Mouse (Mus musculus): ENCODE measurements around the gene Hhatl. TPM values are rescaled to one million over a fixed set of nuclear protein-coding genes. Genes with fewer than 3 reads are reported as not detected.

Gene Hhatl
- total RNA-seq (2021), result 100 to 1,000 TPM; 118 to 123 TPM

GRCm38 (mm10) chr9:121791757-121792521, at the start of gene Hhatl:
Hhatl (minus strand) TSS chr9:121792507.
- DNase-seq (ENCODE audit: low spot score), result no peak
- intact Hi-C loops (cut with DNase I), result no loop called here

GRCm38 (mm10) chr9:121839622-121839965, 47.3 kb upstream of the Hhatl start:
- intact Hi-C loops (cut with DNase I), result no loop called here
- no peak for DNase-seq (ENCODE audit: low spot score)

DNA sequence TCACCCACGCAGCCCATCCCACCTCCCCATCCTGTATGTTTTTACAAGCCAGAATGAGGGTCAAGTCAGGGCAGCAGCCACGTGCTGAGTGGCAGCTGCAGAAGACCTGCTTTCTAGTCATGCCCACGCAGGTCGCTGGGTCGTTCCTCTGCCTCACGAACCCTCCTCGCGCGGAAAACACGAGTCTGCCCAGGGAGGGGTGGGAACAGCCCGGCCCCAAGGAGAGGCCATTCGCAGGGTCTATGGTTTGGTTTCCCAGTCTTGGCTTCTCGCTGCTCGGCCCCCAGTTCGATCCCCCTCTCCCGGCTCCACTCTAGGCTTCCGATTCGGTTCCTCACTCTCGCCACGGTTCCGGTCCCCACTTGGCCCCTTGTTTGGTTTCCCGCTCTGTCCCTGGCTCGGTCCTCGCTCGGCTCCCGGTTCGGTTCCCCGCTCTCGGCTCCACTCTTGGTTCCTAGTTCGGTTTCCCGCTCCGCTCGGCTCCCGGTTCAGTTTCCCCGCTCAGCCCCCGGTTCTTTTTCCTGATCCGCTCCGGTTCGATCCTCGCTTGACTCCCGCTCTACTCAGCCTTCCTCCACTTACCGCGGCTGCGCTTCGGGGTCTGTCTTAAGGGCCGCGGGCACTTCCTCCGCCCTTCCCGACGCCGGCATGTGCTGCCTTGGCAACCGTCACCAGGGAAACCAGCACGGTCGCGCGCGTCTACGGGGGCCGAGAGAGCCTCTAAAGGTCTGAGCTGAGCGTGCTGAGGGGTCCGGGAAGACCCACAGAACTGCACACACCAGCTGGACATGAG, 46.7 kb upstream of the Hhatl start, which contains the start of gene Ccdc13:
Ccdc13 (minus strand) TSS at position 633 of the 793 bp plus-strand sequence.
- no peak for DNase-seq (ENCODE audit: low spot score)
- intact Hi-C loops (cut with DNase I), result no loop called here

- intact Hi-C loops (cut with DNase I), result no loop called here
Observed at GRCm38 (mm10) chr9:121838008-121838407, 45.7 kb upstream of the Hhatl start.

GRCm38 (mm10) chr9:121833825-121834224, 41.5 kb upstream of the Hhatl start:
- no peak for DNase-seq (ENCODE audit: low spot score)
- intact Hi-C loops (cut with DNase I), result loop anchor here (5.0 kb wide), 1 partner anchor 72 kb away; no protein-coding TSS in a partner anchor

More at GRCm38 (mm10) chr9:121838008-121838407, 45.7 kb upstream of the Hhatl start:
- no peak for DNase-seq (ENCODE audit: low spot score)

- no peak for DNase-seq (ENCODE audit: low spot score)
- intact Hi-C loops (cut with DNase I), result loop anchor here (5.0 kb wide), 1 partner anchor 69 kb away; no protein-coding TSS in a partner anchor
Observed at GRCm38 (mm10) chr9:121830956-121831293, 38.6 kb upstream of the Hhatl start.

DNA sequence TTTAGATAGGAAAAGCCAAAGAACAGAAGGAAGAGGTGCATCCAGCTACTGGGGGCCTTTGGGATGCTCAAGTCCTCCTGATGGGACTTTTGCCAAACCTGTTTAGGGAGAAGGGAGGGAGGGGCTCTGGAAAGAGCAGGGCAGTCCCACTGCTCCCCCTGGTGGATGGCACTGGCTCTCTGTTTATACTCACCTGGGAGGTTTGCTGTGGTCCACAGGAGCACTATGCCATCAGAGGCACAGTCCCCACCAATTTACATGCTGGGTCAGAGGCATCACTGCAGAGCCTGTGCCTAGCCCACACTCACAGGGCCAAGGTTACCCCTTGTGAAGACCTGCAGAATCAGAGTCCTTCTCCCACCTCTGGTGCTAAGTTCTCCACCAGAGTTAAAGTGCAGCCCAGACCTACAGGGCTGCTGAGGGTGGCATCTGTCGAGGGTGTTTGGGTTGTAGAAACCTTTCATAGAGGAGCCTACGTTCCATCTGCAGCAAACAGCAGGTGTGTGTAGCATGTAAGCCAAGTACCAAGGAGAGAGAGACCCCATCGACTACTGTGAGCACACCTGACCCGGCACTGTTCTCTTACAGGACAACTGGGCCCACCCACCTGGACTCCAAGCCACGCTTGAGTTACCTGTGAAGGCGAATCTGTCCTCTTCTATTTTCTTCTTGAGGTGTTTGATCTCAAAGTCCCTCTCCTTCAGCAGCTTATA, 38.1 kb upstream of the Hhatl start:
- intact Hi-C loops (cut with DNase I), result loop anchor here (5.0 kb wide), 1 partner anchor 68 kb away; no protein-coding TSS in a partner anchor
- DNase-seq (ENCODE audit: low spot score), result no peak

DNA sequence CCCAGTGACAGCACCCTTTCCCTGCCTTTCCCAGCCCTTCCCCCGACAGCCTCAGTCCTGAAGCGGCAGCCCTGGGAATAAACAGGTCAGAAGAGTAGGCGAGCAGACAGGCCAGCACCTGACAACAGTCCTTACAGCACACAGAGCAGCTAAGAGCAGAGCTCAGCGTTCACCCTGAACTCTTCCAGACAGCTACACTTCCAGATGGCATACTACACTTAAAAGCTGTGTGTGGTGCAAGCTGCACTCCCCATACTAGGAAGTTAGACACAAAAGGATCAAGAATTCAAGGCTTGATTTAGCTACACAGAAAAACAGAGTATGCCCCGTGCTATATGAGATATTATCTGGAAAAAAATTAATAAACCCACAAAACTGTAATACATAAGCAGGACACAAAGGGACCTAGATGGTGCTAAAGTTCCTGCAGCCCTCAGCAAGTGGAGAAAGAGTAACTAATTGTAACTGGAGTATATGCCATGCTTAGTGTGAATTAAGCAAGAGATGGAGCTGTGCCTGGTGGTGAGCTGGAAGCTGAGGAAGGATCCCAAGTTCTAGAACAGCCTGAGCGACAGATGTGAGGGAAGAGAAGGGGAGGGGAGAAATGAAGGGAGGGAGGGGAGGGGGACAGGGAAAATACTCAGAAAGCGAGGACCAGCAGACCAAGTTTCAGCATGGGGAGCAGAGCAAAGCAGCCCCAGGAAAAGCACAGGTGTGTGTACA, 37.1 kb upstream of the Hhatl start:
- DNase-seq (ENCODE audit: low spot score), result no peak
- intact Hi-C loops (cut with DNase I), result no loop called here

DNA sequence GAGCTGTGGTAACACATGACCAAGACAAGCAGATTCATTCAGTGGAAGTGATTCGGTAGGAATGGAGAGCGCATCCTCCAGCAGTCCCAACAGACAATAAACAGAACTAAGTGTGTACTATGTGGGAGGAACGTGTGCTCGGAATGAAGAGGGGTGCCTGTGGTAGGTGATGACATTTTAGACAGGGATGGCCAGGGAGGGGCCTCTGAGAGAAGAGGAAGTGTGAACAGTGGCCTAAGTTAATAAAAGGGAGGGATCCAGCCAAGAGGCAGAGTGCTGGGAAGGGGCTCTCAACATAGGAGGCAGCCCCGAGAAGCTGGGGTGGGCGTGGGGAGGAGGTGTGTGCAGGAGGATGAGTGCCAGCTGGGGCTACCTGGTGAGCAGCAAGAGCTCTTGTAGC, 36.0 kb upstream of the Hhatl start:
- DNase-seq (ENCODE audit: low spot score), result no peak
- intact Hi-C loops (cut with DNase I), result no loop called here

DNA sequence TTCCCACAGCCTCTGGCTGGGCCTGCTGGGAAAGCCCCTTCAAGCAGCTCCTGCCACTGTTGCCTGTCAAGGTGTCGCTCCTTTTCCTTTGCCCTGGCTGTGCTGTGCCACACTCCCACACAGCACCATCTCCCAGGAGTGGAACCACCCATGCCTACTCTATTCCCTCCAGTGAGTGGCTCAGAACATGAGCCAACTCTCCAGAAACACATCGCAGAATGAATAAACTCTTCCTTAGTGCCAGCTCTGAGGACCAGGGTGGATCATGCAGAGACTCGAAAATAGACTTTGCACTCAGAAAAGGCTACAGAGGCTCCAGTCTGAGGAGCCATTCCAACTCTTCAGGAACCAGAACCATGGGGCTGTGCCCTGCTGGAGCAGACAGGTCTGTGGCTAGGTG, 34.0 kb upstream of the Hhatl start:
- intact Hi-C loops (cut with DNase I), result no loop called here
- DNase-seq (ENCODE audit: low spot score), result no peak

DNA sequence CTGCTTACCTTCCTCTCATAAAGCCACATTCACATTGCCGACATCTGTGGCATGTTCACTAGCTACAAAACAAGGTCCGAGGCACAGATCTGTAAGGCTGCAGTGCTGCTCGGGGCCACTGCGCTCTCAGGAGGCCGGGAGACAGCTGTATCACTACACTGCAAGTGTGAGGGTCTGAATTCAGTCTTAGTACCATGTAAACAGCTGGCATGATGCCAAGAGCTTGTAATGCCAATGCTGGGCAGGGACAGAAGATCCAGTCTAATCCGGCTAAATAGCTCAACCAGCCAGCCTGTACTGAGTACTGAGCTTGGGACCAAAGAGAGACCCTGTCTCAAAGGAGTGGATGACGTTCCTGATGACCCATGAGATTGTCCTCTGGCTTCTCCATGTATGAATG, 31.7 kb upstream of the Hhatl start:
- intact Hi-C loops (cut with DNase I), result no loop called here

DNA sequence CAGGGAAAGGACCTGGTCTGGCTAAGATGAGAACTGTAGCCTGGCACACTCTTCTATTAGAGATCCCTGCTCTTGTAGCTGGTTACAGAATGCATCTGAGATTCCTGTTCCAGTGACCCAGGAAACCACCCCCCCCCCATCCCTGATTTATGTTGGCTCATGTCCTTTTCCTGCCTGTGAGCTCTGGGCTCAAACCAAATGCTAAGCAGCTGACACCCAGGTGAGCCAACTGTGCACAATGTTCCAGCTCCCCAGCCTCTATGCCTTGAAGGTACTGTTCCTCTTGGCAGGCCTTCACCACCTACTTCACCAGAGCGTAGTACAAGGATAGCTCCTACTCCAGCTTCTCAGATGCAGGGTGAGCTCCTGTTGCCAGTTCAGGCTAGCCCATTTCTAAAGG, 30.7 kb upstream of the Hhatl start:
- DNase-seq (ENCODE audit: low spot score), result no peak
- intact Hi-C loops (cut with DNase I), result no loop called here

More for the DNA sequence above, 31.7 kb upstream of the Hhatl start:
- no peak for DNase-seq (ENCODE audit: low spot score)

DNA sequence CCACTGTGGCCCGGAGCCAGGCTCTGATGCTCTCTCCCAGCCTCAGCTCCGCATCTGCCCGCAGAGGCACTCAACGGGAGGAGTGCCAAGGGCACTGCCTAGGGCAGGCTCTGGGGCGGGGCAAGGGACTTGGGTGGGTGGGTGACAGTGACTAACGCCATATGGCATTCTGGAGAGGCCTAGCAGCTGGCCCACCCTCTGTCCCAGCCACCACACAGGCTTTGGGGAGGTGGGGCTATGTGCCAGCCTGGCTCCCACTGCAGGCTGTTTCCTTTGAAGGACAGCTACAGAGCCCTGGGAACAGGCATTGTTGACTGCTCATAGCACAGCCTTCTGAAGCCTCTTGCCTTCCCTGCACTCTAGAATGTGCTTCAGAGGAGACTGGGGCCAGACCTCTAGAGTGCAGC, 30.3 kb upstream of the Hhatl start:
- DNase-seq (ENCODE audit: low spot score), result no peak
- intact Hi-C loops (cut with DNase I), result no loop called here

GRCm38 (mm10) chr9:121820765-121821164, 28.5 kb upstream of the Hhatl start:
- DNase-seq (ENCODE audit: low spot score), result no peak
- intact Hi-C loops (cut with DNase I), result no loop called here

DNA sequence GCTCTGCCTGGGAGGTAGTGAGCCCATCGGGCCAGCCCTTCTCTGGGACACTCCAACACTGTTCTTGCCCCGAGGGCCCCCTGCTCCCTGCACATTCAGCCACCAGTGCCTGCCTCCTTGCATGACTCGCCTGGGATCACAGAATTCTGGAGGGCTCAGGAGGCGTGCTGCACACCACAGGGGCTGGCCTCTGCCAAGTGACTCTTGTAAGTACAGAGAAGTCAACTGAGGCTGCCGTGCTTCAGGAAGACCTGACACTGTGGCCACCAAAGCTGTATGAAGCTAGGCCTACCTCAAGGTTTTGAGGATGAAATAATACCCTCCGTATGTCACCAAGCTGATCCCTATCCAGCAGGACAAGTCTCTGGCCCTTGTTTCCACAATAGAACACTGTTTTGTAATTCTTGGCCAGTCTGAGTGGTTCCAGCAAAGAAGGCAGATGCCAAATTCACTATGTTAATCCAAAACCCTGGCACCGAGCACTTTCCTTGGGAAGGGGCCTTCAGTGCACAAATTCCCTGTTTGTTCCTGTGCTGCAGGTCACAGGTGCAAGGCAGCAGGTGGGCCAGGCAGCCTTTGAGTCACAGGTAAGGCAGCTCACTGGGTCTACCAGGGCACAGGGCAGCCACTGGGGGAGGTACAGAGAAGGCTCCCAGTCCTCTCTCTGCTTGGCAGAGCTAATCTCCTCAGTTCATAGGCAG, 27.6 kb upstream of the Hhatl start:
- intact Hi-C loops (cut with DNase I), result no loop called here
- DNase-seq (ENCODE audit: low spot score), result no peak

DNA sequence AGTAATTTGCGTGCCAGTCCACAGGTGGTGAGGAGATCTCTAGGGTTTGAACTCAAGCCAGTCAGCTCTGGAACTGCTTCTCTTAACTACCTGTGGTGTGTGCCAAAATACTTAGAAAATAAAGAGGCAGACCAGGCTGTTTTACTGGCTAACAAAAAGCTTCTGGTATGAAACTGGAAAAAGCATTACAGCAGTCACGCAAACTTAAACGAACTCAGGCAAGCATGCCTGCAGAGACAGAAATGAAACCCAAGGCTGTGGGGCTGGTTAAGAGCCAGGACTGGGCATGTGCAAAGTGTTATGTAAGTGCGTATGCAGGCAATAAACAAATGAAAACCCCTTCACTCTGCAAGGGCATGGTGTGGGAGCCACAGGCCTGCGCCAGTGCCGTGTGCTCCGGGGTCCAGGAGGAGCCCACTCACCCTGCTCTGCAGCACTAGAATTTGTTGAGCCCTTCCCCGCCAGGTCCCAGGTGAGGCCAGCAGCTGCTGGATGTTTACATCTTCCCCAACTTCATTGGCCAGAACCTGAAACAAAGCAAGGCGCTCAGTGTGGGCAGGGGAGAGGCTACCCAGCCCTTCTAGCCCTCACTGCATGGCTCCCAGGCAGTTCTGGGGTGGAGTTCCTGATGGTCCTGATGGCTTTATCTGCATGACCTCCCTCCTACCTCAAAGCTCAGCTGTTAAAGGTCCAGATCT, 26.9 kb upstream of the Hhatl start:
- DNase-seq (ENCODE audit: low spot score), result no peak
- intact Hi-C loops (cut with DNase I), result no loop called here

- DNase-seq (ENCODE audit: low spot score), result no peak
- intact Hi-C loops (cut with DNase I), result no loop called here
Observed at GRCm38 (mm10) chr9:121815183-121815582, 22.9 kb upstream of the Hhatl start.

- DNase-seq (ENCODE audit: low spot score), result no peak
- intact Hi-C loops (cut with DNase I), result no loop called here
Observed at GRCm38 (mm10) chr9:121810081-121810821, 17.9 kb upstream of the Hhatl start.
